Mouse (Mus musculus) hindbrain, embryonic 13.5 days (tissue): ENCODE data around the gene Gm20388. TPM values are rescaled to one million over a fixed set of nuclear protein-coding genes. Genes with fewer than 3 reads are reported as not detected.

ENCODE experiments used
- ATAC-seq: fragments of 200-750 bp; cut with Nextera tagmentation; 2 replicates; pipeline ENCODE4 v1.8.0; 2017; ENCODE audit warnings: moderate TSS enrichment; ENCODE audit not compliant: low FRiP score
- H3K27ac ChIP-seq: fragments of 300-500 bp; sonication (generic); 2 replicates; pipeline ENCODE4 v1.5.1; 2015; ENCODE audit warnings: inconsistent platforms, mild to moderate bottlenecking, moderate library complexity
- H3K27me3 ChIP-seq: fragments of 300-500 bp; sonication (generic); 2 replicates; pipeline ENCODE4 v1.6.1; 2015; ENCODE audit warnings: mild to moderate bottlenecking, inconsistent platforms
- H3K36me3 ChIP-seq: fragments of 300-500 bp; sonication (generic); 2 replicates; pipeline ENCODE4 v1.6.1; 2015; ENCODE audit warnings: mild to moderate bottlenecking, inconsistent platforms
- H3K4me1 ChIP-seq: fragments of 300-500 bp; sonication (generic); replicated peaks from 2 replicates; pipeline ENCODE4 v1.6.1; 2015; ENCODE audit warnings: inconsistent platforms
- H3K4me2 ChIP-seq: fragments of 300-500 bp; sonication (generic); 2 replicates; pipeline ENCODE4 v1.6.1; 2015; ENCODE audit warnings: inconsistent platforms, mild to moderate bottlenecking, moderate library complexity
- H3K4me3 ChIP-seq: fragments of 300-500 bp; sonication (generic); 2 replicates; pipeline ENCODE4 v1.5.1; 2015; ENCODE audit warnings: mild to moderate bottlenecking, inconsistent platforms
- H3K9ac ChIP-seq: fragments of 300-500 bp; sonication (generic); 2 replicates; pipeline ENCODE4 v1.6.1; 2015; ENCODE audit warnings: mild to moderate bottlenecking, inconsistent platforms
- H3K9me3 ChIP-seq: fragments of 300-500 bp; sonication (generic); 2 replicates; pipeline ENCODE4 v1.6.1; 2016; ENCODE audit warnings: inconsistent platforms
- WGBS: fragments of 180-500 bp; shearing (Covaris S2); methylation state at CpG from one replicate; pipeline ENCODE4 v1.1.7; 2015; 5-methylcytosine and 5-hydroxymethylcytosine counted together
- polyA plus RNA-seq: library from polyadenylated mRNA; unstranded; fragments of >200 nt; fragmentation: Nextera tagmentation; extraction: Ambion mirVana; gene quantifications from 2 replicates; pipeline ENCODE4 v1.2.1, GENCODE M21; 2015

The Gm20388 gene
- polyA plus RNA-seq, 1 experiment from 2014 or later: 1.9 TPM

GRCm38 (mm10) chr8:119944096-119944811 lies 33.6 kb downstream of the Gm20388 start:
- no peaks in the 10 kb centered on the region for H3K9me3 ChIP-seq
- 63% methylated on average over 9 of the region's 9 CpGs for WGBS
- peaks cover 25% of the 10 kb centered on the region for H3K4me1 ChIP-seq
- H3K27me3 ChIP-seq: no peaks in the 10 kb centered on the region
- peaks cover 70% of the 10 kb centered on the region for H3K36me3 ChIP-seq
- H3K27ac ChIP-seq: no peak overlapping the region
- no peak overlapping the region for H3K4me2 ChIP-seq
- ATAC-seq: peak; percentile 23
- H3K9ac ChIP-seq: no peak overlapping the region
- H3K4me3 ChIP-seq: no peak overlapping the region

- no peak for ATAC-seq
- WGBS: 81% methylated on average over 8 of the region's 8 CpGs
- Histone ChIP-seq H3K4me3 (no peak overlapping the region), H3K27me3 (no peaks in the 10 kb centered on the region), H3K9me3 (no peaks in the 10 kb centered on the region), H3K36me3 (peaks cover 83% of the 10 kb centered on the region), H3K9ac (no peak overlapping the region), H3K4me2 (no peak overlapping the region), H3K4me1 (peaks cover 20% of the 10 kb centered on the region), H3K27ac (no peak overlapping the region)
Observed at GRCm38 (mm10) chr8:119946326-119946865, 35.8 kb downstream of the Gm20388 start.

- no peak for ATAC-seq
- Histone ChIP-seq H3K4me2 (no peak overlapping the region), H3K36me3 (peaks cover 83% of the 10 kb centered on the region), H3K27me3 (no peaks in the 10 kb centered on the region), H3K9me3 (no peaks in the 10 kb centered on the region), H3K27ac (no peak overlapping the region), H3K4me3 (no peak overlapping the region), H3K4me1 (peaks cover 20% of the 10 kb centered on the region), H3K9ac (no peak overlapping the region)
- 85% methylated on average over 19 of the region's 19 CpGs for WGBS
Observed at GRCm38 (mm10) chr8:119947653-119948052, 37.0 kb downstream of the Gm20388 start.

GRCm38 (mm10) chr8:119948340-119948739 lies 37.7 kb downstream of the Gm20388 start:
- Histone ChIP-seq H3K27ac (no peak overlapping the region), H3K4me3 (no peak overlapping the region), H3K27me3 (no peaks in the 10 kb centered on the region), H3K36me3 (peaks cover 84% of the 10 kb centered on the region), H3K9ac (no peak overlapping the region), H3K4me1 (peaks cover 20% of the 10 kb centered on the region), H3K4me2 (no peak overlapping the region), H3K9me3 (no peaks in the 10 kb centered on the region)
- no peak for ATAC-seq
- WGBS: 81% methylated on average over 15 of the region's 15 CpGs

- no peak overlapping the region for H3K4me2 ChIP-seq
- whole genome bisulfite sequencing: 77% methylated on average over 7 of the region's 7 CpGs
- no peak overlapping the region for H3K4me3 ChIP-seq
- peaks cover 96% of the 10 kb centered on the region for H3K36me3 ChIP-seq
- peaks cover 14% of the 10 kb centered on the region for H3K4me1 ChIP-seq
- H3K27me3 ChIP-seq: no peaks in the 10 kb centered on the region
- no peak overlapping the region for H3K9ac ChIP-seq
- H3K9me3 ChIP-seq: no peaks in the 10 kb centered on the region
- no peak overlapping the region for H3K27ac ChIP-seq
- no peak for ATAC-seq
Observed at GRCm38 (mm10) chr8:119952282-119952681, 41.6 kb downstream of the Gm20388 start.

GRCm38 (mm10) chr8:119952747-119953146 lies 42.1 kb downstream of the Gm20388 start:
- H3K9ac ChIP-seq: no peak overlapping the region
- WGBS: 70% methylated on average over 5 of the region's 5 CpGs
- H3K4me3 ChIP-seq: no peak overlapping the region
- no peaks in the 10 kb centered on the region for H3K27me3 ChIP-seq
- H3K27ac ChIP-seq: no peak overlapping the region
- peaks cover 12% of the 10 kb centered on the region for H3K4me1 ChIP-seq
- no peak overlapping the region for H3K4me2 ChIP-seq
- H3K9me3 ChIP-seq: no peaks in the 10 kb centered on the region
- ATAC-seq: no peak
- peaks cover 96% of the 10 kb centered on the region for H3K36me3 ChIP-seq

GRCm38 (mm10) chr8:119955333-119955732 lies 44.7 kb downstream of the Gm20388 start:
- H3K9me3 ChIP-seq: no peaks in the 10 kb centered on the region
- H3K4me2 ChIP-seq: no peak overlapping the region
- no peak overlapping the region for H3K27ac ChIP-seq
- H3K4me1 ChIP-seq: peaks cover 2% of the 10 kb centered on the region; the same call in 1 of the 2 replicates
- no peaks in the 10 kb centered on the region for H3K27me3 ChIP-seq
- no peak overlapping the region for H3K4me3 ChIP-seq
- no peak for ATAC-seq
- peaks cover 86% of the 10 kb centered on the region for H3K36me3 ChIP-seq
- WGBS: 96% methylated on average over 8 of the region's 8 CpGs
- no peak overlapping the region for H3K9ac ChIP-seq

GRCm38 (mm10) chr8:119958076-119958475 lies 47.4 kb downstream of the Gm20388 start:
- Histone ChIP-seq H3K27ac (no peak overlapping the region), H3K4me2 (no peak overlapping the region), H3K9me3 (no peaks in the 10 kb centered on the region), H3K4me3 (no peak overlapping the region), H3K27me3 (no peaks in the 10 kb centered on the region), H3K36me3 (peaks cover 58% of the 10 kb centered on the region), H3K4me1 (peaks cover 9% of the 10 kb centered on the region), H3K9ac (no peak overlapping the region)
- WGBS: 96% methylated on average over 10 of the region's 10 CpGs
- ATAC-seq: no peak

GRCm38 (mm10) chr8:119960531-119961104 lies 50.0 kb downstream of the Gm20388 start:
- Histone ChIP-seq H3K9ac (no peak overlapping the region), H3K27ac (peak overlapping the region; percentile 45)

GRCm38 (mm10) chr8:119964859-119965258 lies 54.2 kb downstream of the Gm20388 start:
- no peaks in the 10 kb centered on the region for H3K27me3 ChIP-seq
- peaks cover 9% of the 10 kb centered on the region for H3K4me1 ChIP-seq
- 85% methylated on average over 4 of the region's 4 CpGs for WGBS
- H3K36me3 ChIP-seq: no peaks in the 10 kb centered on the region
- H3K4me3 ChIP-seq: no peak overlapping the region
- H3K27ac ChIP-seq: no peak overlapping the region
- H3K4me2 ChIP-seq: no peak overlapping the region
- H3K9ac ChIP-seq: no peak overlapping the region
- no peak for ATAC-seq
- no peaks in the 10 kb centered on the region for H3K9me3 ChIP-seq

More at GRCm38 (mm10) chr8:119960531-119961104, 50.0 kb downstream of the Gm20388 start:
- no peaks in the 10 kb centered on the region for H3K9me3 ChIP-seq
- H3K27me3 ChIP-seq: no peaks in the 10 kb centered on the region
- WGBS: 55% methylated on average over 5 of the region's 5 CpGs
- peaks cover 9% of the 10 kb centered on the region for H3K4me1 ChIP-seq
- H3K4me3 ChIP-seq: no peak overlapping the region
- peak; percentile 57 for ATAC-seq
- no peak overlapping the region for H3K4me2 ChIP-seq
- H3K36me3 ChIP-seq: peaks cover 33% of the 10 kb centered on the region

GRCm38 (mm10) chr8:119967435-119967834 lies 56.8 kb downstream of the Gm20388 start:
- H3K9ac ChIP-seq: no peak overlapping the region
- no peaks in the 10 kb centered on the region for H3K27me3 ChIP-seq
- no peaks in the 10 kb centered on the region for H3K4me1 ChIP-seq
- no peak overlapping the region for H3K27ac ChIP-seq
- no peaks in the 10 kb centered on the region for H3K36me3 ChIP-seq
- ATAC-seq: no peak
- H3K9me3 ChIP-seq: no peaks in the 10 kb centered on the region
- 87% methylated on average over 9 of the region's 9 CpGs for WGBS
- no peak overlapping the region for H3K4me2 ChIP-seq
- no peak overlapping the region for H3K4me3 ChIP-seq

- Histone ChIP-seq H3K36me3 (no peaks in the 10 kb centered on the region), H3K9ac (no peak overlapping the region), H3K4me2 (no peak overlapping the region), H3K27ac (no peak overlapping the region), H3K27me3 (no peaks in the 10 kb centered on the region), H3K4me3 (no peak overlapping the region), H3K4me1 (no peaks in the 10 kb centered on the region), H3K9me3 (no peaks in the 10 kb centered on the region)
- 71% methylated on average over 9 of the region's 9 CpGs for WGBS
- ATAC-seq: no peak
Observed at GRCm38 (mm10) chr8:119970169-119970568, 59.5 kb downstream of the Gm20388 start.

- Histone ChIP-seq H3K4me2 (no peak overlapping the region), H3K9me3 (no peaks in the 10 kb centered on the region), H3K4me3 (no peak overlapping the region), H3K36me3 (no peaks in the 10 kb centered on the region), H3K4me1 (no peaks in the 10 kb centered on the region), H3K27me3 (no peaks in the 10 kb centered on the region), H3K9ac (no peak overlapping the region), H3K27ac (no peak overlapping the region)
- 76% methylated on average over 12 of the region's 12 CpGs for WGBS
- no peak for ATAC-seq
Observed at GRCm38 (mm10) chr8:119972558-119972957, 61.9 kb downstream of the Gm20388 start.
